Mouse (Mus musculus) 3134 (cell line): ENCODE results near the gene Car9.

Source experiments
- DNase-seq: peaks from one replicate; pipeline ENCODE4 v3.0.0-alpha.2; 2011; ENCODE audit warnings: low spot score; ENCODE audit not compliant: insufficient read length; ENCODE audit errors: extremely low read depth

The Car9 gene

DNA sequence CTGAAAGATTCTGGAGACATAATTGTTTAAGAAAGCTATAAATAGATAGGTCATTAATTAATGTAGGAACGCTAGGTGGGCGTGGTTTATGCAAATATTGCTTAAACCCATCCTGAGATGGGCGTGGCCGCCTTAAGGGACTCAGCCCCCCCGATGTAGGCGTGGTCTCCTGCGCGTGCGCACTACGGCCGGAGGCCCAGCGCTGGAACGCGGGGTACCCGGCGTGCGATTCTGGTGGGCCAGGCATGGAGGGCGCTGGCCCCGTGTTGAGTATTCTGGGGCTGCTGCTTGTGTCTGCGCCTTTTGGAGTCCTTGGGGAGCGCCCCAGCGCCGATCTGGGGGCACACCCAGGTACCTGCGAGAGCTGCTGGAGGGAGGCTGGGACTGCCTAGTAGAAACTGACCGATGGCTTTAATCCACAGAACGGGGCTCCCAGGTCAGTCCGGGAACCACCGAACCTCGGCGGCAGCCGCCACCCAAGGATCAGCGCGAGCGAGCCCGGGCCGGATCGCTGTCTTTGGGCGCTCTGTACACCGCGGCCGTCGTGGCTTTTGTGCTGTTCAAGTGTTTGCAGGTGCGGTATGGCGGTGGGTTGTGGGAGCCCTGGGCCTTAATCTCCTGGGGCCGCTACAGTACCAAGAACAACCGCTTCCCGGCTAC is 13.4 kb upstream of the Car9 start:
- peak; percentile 97 for DNase-seq

DNA sequence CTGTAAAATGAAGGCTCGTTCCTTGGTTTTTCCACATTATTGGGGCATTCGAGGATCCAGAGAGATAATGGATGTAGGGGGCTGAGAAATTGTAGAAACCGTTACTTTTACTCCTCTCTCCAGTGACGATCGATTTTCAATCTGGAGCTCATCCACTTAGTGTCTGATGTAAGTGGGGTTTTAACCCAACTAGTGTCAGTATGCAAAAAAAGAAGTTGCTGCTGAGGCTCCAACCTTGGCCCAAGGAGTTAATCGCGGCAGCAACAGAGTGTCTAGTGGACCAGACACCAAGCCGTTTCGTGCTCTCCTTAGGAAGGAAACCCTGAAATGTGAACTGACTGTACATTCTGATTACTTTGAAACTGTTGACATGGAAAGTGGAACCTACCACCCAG is 12.9 kb upstream of the Car9 start:
- DNase-seq = no peak

GRCm38 (mm10) chr4:43496587-43496986 is 10.2 kb upstream of the Car9 start:
- no peak for DNase-seq

DNA sequence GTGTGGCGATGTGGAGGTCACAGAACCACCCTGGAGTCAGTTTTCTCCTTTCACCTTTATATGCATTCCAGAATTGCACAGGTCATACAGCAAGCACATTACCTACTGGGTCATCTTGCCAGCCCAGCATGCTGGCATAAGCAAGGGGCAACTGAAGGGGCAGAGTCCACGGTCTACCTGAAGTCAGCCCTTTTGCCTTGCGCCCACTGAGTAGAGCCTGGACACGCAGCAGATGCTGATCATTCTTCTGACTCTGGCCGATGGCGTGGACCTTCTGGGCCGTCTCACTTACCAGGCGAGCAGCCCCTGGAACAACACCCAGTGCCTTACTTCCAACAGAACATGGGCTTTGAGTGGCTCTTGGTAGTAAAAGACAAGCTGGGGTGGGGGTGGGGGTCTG is 9.4 kb upstream of the Car9 start:
- no peak for DNase-seq

DNA sequence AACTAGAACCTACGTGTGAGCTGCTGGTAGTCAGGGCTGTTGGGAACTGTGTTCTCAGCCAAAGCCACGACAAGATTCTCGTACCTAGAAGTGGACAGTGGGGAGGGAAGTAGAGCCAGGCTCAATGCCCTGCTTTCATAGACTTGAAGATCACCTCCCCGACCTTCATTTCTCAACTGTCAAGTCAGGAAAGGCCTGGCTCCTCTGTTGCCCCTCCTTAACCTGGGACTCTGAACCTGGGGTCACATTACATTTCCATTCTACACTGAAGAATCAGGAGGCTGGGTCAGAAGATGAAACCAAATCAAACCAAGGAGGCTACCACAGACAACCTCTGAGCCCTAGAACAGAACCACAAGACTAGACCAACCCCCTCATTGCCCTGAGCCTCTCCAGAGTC is 8.8 kb upstream of the Car9 start:
- no peak for DNase-seq

DNA sequence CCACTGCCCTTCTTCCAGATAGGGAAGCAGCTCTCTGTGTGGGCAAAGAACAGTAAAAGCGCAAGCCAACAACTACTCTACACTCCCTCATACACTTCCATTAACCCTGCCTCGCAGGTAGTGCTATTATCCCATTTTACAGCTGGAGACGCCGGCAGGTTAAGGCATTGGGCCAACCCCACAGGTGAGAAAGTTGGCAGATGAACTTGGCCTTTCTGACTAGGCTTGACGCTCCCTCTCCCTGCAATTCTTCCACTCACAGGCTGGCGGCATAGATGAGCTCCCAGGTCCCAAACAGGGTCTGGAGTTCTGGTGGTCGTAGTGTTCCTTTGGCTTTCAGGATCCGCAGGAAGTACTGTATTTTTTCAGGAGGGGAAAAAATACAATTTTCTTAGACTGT is 7.8 kb upstream of the Car9 start:
- no peak for DNase-seq

DNA sequence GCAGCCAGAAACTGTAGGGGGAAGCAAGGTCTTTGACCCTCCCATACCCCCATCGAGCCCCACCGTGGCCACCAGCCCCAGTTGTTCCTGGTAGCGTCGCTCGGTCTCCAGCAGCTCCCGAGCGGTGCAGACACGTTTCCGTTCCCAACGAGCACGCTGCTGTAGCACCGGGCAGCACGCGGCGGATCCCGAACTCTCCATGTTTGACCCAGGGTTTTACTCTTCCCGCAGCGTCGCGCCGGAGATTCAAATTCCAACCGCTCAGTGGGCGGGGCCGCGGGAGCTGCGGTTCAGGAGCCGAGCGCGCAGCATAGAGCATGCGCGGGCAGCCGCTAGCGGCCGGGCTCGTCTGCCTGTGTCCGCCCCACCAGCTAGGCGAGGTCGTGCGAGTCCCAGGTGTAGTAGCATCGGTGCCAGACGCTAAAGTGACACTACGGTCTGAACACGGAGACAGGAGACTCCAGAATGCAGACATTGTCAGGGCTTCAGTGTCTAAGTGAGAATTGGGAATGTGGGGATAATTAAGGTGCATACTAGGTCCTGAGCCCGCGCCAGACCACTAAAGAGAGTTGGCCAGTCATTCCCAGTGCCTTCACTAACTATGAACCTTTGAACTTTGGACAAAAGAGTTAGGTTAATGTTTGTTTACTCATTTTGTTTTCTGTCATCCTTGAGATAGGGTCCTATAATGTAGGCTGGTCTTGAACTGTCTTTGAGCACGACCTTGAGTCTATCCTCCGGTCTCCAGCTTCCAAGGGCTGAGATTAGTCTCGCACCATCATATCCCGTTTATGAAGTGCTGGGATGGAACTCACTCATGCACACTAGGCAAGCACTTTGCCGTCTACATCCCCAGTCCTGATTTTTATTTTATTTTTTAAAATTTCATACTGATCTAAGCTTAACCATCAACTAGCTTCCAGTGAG is 7.1 kb upstream of the Car9 start, which contains the start of gene Arhgef39:
Arhgef39 (minus strand) TSS at position 289 of the 927 bp plus-strand sequence.
- peak; percentile 90 for DNase-seq

- no peak for DNase-seq
Measured at GRCm38 (mm10) chr4:43503041-43503440, 3.7 kb upstream of the Car9 start.

- DNase-seq = no peak
Measured at GRCm38 (mm10) chr4:43503506-43503905, 3.3 kb upstream of the Car9 start.

DNA sequence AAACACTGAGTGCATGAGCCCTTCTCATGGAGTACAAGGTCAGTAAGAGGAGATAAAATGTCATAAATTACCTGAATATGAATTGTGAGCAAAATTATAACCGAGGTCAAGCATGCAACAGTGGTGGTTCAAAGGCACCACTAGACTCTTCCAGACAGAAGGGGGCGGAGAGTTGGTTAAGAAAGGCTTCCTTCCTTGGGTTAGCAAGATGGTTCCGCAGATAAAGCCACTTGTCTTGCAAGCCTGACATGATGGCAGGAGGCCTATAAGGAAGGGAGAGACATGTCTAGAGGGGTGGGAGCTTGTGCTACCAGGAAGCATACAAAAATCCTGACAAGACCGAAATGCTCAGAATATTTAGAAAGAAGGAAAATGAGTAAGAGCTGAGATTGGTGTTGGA is 2.5 kb upstream of the Car9 start:
- DNase-seq = no peak

- DNase-seq = no peak
Measured at GRCm38 (mm10) chr4:43506074-43506473, 692 bp upstream of the Car9 start.

GRCm38 (mm10) chr4:43507938-43508665 is 1.3 kb downstream of the Car9 start:
- DNase-seq = peak; percentile 86

- DNase-seq = no peak
Measured at GRCm38 (mm10) chr4:43508666-43508997, 1.9 kb downstream of the Car9 start.

DNA sequence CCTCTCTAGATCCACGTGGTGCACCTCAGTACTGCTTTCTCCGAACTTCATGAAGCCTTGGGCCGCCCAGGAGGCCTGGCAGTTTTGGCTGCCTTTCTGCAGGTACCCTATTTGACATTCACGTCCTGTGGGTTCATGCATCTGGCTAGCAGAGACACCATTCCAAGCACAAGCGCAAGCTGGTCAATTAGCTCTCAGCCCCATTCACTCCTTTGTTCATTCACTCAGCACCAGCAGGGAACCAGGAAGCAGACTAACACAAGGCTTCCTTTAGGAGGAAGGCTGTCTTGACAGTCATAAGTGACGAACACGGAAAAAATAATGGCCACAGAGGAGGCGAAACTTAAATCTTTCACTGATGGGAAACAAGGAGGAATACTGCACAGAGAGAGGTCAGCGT is 2.3 kb downstream of the Car9 start:
- no peak for DNase-seq

- DNase-seq = no peak
Measured at GRCm38 (mm10) chr4:43511675-43512454, 5.1 kb downstream of the Car9 start.

- no peak for DNase-seq
Measured at GRCm38 (mm10) chr4:43512653-43513052, 5.9 kb downstream of the Car9 start.

GRCm38 (mm10) chr4:43513300-43513699 is 6.5 kb downstream of the Car9 start:
- no peak for DNase-seq

DNA sequence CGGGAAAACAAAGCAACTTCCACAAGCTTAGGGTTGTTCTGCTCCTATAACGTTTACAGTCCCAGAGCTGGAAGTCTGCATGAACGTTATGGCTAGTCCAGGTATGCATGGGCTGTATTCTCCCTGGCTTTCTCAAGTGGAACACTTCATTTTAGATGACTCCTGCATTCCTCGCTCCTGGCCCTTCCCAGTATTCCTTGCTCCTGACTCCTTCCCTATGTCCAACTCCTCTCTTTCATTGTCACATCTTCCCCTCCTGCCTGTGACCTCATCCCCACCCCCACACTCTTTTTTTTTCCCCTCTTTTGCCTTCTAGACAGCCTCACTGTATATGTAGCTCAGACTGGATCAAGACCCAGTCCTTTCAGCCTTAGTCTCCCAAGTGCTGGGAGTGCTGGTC is 7.0 kb downstream of the Car9 start:
- DNase-seq = no peak

GRCm38 (mm10) chr4:43515764-43516708 is 9.3 kb downstream of the Car9 start:
- no peak for DNase-seq

- DNase-seq = peak; percentile 18
Measured at GRCm38 (mm10) chr4:43519551-43519950, 12.8 kb downstream of the Car9 start.
